Mouse (Mus musculus) forebrain, embryonic 15.5 days (tissue): ENCODE measurements around the gene Cpm. TPM values are rescaled to one million over a fixed set of nuclear protein-coding genes. Genes with fewer than 3 reads are reported as not detected.

Source experiments
- ATAC-seq: fragments of 200-750 bp; cut with Nextera tagmentation; replicated peaks from 2 replicates; pipeline ENCODE4 v1.8.0; 2017; ENCODE audit warnings: mild to moderate bottlenecking, moderate TSS enrichment, moderate library complexity
- H3K27ac ChIP-seq: fragments of 300-500 bp; sonication (generic); replicated peaks from 2 replicates; pipeline ENCODE4 v1.5.1; 2015; ENCODE audit warnings: mild to moderate bottlenecking, inconsistent platforms
- H3K27me3 ChIP-seq: fragments of 300-500 bp; sonication (generic); 2 replicates; pipeline ENCODE4 v1.6.1; 2015; ENCODE audit warnings: inconsistent platforms
- H3K36me3 ChIP-seq: fragments of 300-500 bp; sonication (generic); 2 replicates; pipeline ENCODE4 v1.6.1; 2015; ENCODE audit warnings: mild to moderate bottlenecking, inconsistent platforms
- H3K4me1 ChIP-seq: fragments of 300-500 bp; sonication (generic); 2 replicates; pipeline ENCODE4 v1.6.1; 2015; ENCODE audit warnings: inconsistent platforms
- H3K4me2 ChIP-seq: fragments of 300-500 bp; sonication (generic); replicated peaks from 2 replicates; pipeline ENCODE4 v1.6.1; 2015; ENCODE audit warnings: mild to moderate bottlenecking, inconsistent platforms
- H3K4me3 ChIP-seq: fragments of 300-500 bp; sonication (generic); 2 replicates; pipeline ENCODE4 v1.5.1; 2015; ENCODE audit warnings: mild to moderate bottlenecking, inconsistent platforms
- H3K9ac ChIP-seq: fragments of 300-500 bp; sonication (generic); replicated peaks from 2 replicates; pipeline ENCODE4 v1.6.1; 2015; ENCODE audit warnings: mild to moderate bottlenecking, inconsistent platforms
- H3K9me3 ChIP-seq: fragments of 300-500 bp; sonication (generic); 2 replicates; pipeline ENCODE4 v1.6.1; 2016; ENCODE audit warnings: inconsistent platforms
- WGBS: fragments of 180-500 bp; shearing (Covaris S2); methylation state at CpG from one replicate; pipeline ENCODE4 v1.1.7; 2015; ENCODE audit warnings: mixed read lengths; 5-methylcytosine and 5-hydroxymethylcytosine counted together
- polyA plus RNA-seq: library from polyadenylated mRNA; unstranded; fragments of >200 nt; fragmentation: Nextera tagmentation; extraction: Ambion mirVana; gene quantifications from 2 replicates; pipeline ENCODE4 v1.2.1, GENCODE M21; 2015

The Cpm gene
- polyA plus RNA-seq, 1 experiment from 2014 or later: 4.0 TPM

- H3K4me3 ChIP-seq: no peak overlapping the region
- ATAC-seq: no peak
- no peaks in the 10 kb centered on the region for H3K9me3 ChIP-seq
- H3K36me3 ChIP-seq: peaks cover 69% of the 10 kb centered on the region
- H3K4me1 ChIP-seq: no peaks in the 10 kb centered on the region
- WGBS: 97% methylated on average over 3 of the region's 3 CpGs
- no peak overlapping the region for H3K9ac ChIP-seq
- no peak overlapping the region for H3K27ac ChIP-seq
- no peaks in the 10 kb centered on the region for H3K27me3 ChIP-seq
- H3K4me2 ChIP-seq: no peak overlapping the region
These were observed 61.5 kb downstream of the Cpm start for GRCm38 (mm10) chr10:117690770-117691296.

GRCm38 (mm10) chr10:117691389-117691968 lies 62.2 kb downstream of the Cpm start:
- H3K4me2 ChIP-seq: no peak overlapping the region
- ATAC-seq: no peak
- H3K27ac ChIP-seq: no peak overlapping the region
- peaks cover 75% of the 10 kb centered on the region for H3K36me3 ChIP-seq
- 98% methylated on average over 10 of the region's 10 CpGs for WGBS
- no peaks in the 10 kb centered on the region for H3K4me1 ChIP-seq
- H3K9ac ChIP-seq: no peak overlapping the region
- no peak overlapping the region for H3K4me3 ChIP-seq
- no peaks in the 10 kb centered on the region for H3K27me3 ChIP-seq
- H3K9me3 ChIP-seq: no peaks in the 10 kb centered on the region

DNA sequence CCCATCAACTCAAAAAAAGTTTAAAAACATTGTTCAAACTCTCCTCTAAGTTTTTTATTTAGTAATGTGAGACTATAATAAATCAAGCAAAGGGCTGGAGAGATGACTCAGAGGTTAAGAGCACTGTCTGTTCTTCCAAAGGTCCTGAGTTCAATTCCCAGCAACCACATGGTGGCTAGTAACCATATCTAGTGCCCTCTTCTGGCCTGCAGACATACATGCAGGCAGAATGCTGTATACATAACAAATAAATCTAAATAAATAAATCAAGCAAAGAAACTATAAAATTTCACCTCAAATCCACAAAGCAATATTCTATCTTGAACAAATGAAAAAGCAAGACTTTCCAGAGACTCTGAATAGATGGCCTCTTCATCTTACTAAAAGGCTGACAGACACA lies 62.9 kb downstream of the Cpm start:
- H3K4me2 ChIP-seq: no peak overlapping the region
- H3K4me1 ChIP-seq: no peaks in the 10 kb centered on the region
- H3K9me3 ChIP-seq: no peaks in the 10 kb centered on the region
- no peaks in the 10 kb centered on the region for H3K27me3 ChIP-seq
- peaks cover 82% of the 10 kb centered on the region for H3K36me3 ChIP-seq
- no peak for ATAC-seq
- no peak overlapping the region for H3K4me3 ChIP-seq
- H3K27ac ChIP-seq: no peak overlapping the region
- H3K9ac ChIP-seq: no peak overlapping the region

- H3K27ac ChIP-seq: no peak overlapping the region
- no peaks in the 10 kb centered on the region for H3K27me3 ChIP-seq
- 96% methylated on average over 5 of the region's 5 CpGs for WGBS
- H3K9me3 ChIP-seq: no peaks in the 10 kb centered on the region
- no peak for ATAC-seq
- H3K4me1 ChIP-seq: no peaks in the 10 kb centered on the region
- H3K4me3 ChIP-seq: no peak overlapping the region
- no peak overlapping the region for H3K9ac ChIP-seq
- peaks cover 90% of the 10 kb centered on the region for H3K36me3 ChIP-seq
- H3K4me2 ChIP-seq: no peak overlapping the region
These were observed 63.7 kb downstream of the Cpm start for GRCm38 (mm10) chr10:117692953-117693352.

DNA sequence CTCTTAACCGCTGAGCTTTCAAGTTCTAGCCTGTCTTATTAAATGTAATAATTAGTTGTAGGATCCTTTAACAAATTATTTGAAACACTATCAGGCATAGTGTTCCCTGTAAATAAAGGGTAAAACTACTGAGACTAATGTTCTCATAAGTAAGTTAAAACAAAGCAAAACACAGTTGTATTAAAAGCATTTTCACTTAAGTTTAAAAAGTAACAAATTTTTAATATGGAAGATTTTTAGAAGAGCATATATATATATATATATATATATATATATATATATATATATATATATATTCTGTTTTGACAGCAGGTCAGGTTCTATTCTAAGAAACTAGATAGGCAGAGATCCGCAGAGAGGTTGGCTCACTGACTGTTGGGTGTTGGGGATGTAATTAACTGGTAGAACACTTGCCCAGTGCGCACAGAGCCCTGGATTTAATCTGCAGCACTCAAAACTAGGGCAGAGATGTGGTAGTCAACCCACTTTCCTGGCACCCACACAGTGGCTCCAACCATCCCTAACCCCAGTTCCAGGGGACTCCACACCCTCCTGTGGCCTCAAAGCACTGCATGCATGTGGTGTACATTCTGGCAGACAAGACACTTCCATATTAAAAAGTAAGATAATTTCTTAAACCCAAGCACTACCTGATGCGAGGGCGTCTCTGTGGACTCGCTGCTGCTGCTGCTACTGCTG lies 65.1 kb downstream of the Cpm start:
- Histone ChIP-seq H3K27me3 (no peaks in the 10 kb centered on the region), H3K4me2 (no peak overlapping the region), H3K9me3 (no peaks in the 10 kb centered on the region), H3K4me3 (no peak overlapping the region), H3K4me1 (no peaks in the 10 kb centered on the region), H3K27ac (no peak overlapping the region), H3K9ac (no peak overlapping the region), H3K36me3 (peaks cover 91% of the 10 kb centered on the region)
- no peak for ATAC-seq
- 94% methylated on average over 6 of the region's 6 CpGs for WGBS

DNA sequence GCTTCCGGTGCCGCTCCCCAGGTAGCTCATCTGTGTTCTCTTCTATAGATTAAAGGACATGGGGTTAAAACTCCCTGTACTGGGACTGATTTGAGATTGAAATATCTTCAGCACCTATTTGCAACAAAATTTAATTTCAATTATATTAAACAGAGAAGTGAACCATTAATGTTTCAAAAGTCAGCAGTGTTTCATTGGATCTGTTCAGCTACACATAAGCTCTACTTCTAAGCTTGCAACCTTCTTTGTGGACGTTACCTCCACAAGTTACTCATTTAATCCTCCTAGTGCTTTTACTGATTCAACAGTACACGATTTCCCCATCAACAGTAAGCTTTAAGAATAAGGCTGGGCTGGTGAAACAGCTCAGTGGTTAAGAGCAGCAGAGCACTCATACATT lies 65.7 kb downstream of the Cpm start:
- H3K9me3 ChIP-seq: no peaks in the 10 kb centered on the region
- H3K27ac ChIP-seq: no peak overlapping the region
- H3K36me3 ChIP-seq: peaks cover 93% of the 10 kb centered on the region
- no peak for ATAC-seq
- H3K4me1 ChIP-seq: no peaks in the 10 kb centered on the region
- no peak overlapping the region for H3K4me2 ChIP-seq
- 95% methylated on average over 4 of the region's 4 CpGs for WGBS
- H3K27me3 ChIP-seq: no peaks in the 10 kb centered on the region
- no peak overlapping the region for H3K4me3 ChIP-seq
- no peak overlapping the region for H3K9ac ChIP-seq

- Histone ChIP-seq H3K27me3 (no peaks in the 10 kb centered on the region), H3K27ac (no peak overlapping the region), H3K4me3 (no peak overlapping the region), H3K9me3 (no peaks in the 10 kb centered on the region), H3K36me3 (peaks cover 93% of the 10 kb centered on the region), H3K9ac (no peak overlapping the region), H3K4me2 (no peak overlapping the region), H3K4me1 (no peaks in the 10 kb centered on the region)
- no peak for ATAC-seq
- 97% methylated on average over 4 of the region's 4 CpGs for WGBS
These were observed 66.3 kb downstream of the Cpm start for GRCm38 (mm10) chr10:117695605-117696004.

DNA sequence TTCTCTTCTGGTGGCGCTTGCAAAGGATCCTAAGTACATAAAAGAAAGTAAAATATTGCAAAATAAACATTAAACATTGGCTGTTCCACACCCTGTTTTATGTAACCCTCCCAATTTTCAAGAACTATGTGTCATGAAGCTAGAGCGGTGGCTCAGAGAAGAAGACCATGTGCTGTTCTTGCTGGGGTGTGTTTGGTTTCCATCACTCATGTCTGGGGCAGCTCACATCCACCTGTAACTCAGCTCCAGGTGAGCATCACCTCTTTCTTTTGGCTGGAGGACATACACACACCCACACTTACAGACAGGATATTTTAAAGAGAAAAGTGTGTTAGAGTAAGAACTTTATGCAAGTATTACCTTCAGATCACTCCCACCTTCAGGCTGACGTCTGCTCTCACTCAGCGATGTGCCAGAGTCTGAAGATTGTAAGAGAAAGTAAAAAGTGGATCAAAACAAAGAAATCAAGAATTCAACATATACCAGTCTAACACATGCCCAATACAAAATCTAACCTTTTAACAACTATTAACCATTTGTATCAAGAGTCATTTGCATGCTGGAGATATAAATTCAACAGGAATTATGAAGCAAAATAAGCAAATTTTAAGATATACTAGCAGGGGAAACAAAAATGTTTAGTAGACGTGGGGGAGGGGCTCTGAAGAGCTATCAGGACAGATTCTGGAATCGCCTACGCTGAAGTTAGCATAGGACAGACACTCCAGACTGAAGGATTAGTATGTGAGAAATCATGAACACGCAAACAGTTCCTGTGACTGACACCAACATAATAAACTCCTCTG lies 66.9 kb downstream of the Cpm start:
- Histone ChIP-seq H3K27ac (no peak overlapping the region), H3K27me3 (no peaks in the 10 kb centered on the region), H3K4me3 (no peak overlapping the region), H3K9ac (no peak overlapping the region), H3K36me3 (peaks cover 93% of the 10 kb centered on the region), H3K9me3 (no peaks in the 10 kb centered on the region), H3K4me1 (no peaks in the 10 kb centered on the region), H3K4me2 (no peak overlapping the region)
- 91% methylated on average over 8 of the region's 8 CpGs for WGBS
- ATAC-seq: no peak

- no peak for ATAC-seq
These were observed 67.7 kb downstream of the Cpm start for GRCm38 (mm10) chr10:117696827-117697560.

DNA sequence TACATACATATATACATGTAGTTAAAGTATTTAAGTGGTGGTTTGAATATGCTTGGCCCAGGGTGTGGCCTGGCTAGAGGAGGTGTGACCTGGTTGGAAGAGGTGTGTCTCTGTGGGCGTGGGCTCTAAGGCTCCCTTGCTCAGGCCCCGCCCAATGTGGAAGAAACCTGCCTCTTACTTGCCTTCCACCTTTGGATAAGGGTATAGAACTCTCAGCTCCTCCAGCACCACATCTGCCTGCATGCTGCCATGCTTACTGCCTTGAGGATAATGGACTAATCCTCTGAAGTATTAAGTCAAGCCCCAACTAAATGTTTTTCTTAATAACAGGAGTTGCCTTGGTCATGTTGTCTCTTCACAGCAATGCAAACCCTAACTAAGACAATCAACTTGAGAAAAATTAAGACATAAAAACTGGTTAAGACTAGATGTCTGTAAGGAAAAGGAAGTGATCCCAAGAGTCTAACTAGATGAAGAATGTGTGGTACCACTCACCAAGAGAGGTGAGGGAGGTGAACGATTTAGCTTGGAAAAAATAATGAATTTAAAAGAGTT lies 68.3 kb downstream of the Cpm start:
- no peaks in the 10 kb centered on the region for H3K4me1 ChIP-seq
- no peak overlapping the region for H3K27ac ChIP-seq
- H3K27me3 ChIP-seq: no peaks in the 10 kb centered on the region
- H3K4me2 ChIP-seq: no peak overlapping the region
- no peak overlapping the region for H3K9ac ChIP-seq
- H3K9me3 ChIP-seq: no peaks in the 10 kb centered on the region
- no peak overlapping the region for H3K4me3 ChIP-seq
- 92% methylated on average over 3 of the region's 3 CpGs for WGBS
- ATAC-seq: no peak
- peaks cover 90% of the 10 kb centered on the region for H3K36me3 ChIP-seq

More at GRCm38 (mm10) chr10:117696827-117697560, 67.7 kb downstream of the Cpm start:
- Histone ChIP-seq H3K9me3 (no peaks in the 10 kb centered on the region), H3K36me3 (peaks cover 93% of the 10 kb centered on the region), H3K27ac (no peak overlapping the region), H3K4me2 (no peak overlapping the region), H3K4me1 (no peaks in the 10 kb centered on the region), H3K27me3 (no peaks in the 10 kb centered on the region), H3K4me3 (no peak overlapping the region), H3K9ac (no peak overlapping the region)
- WGBS: 92% methylated on average over 6 of the region's 6 CpGs

GRCm38 (mm10) chr10:117698313-117699138 lies 69.2 kb downstream of the Cpm start:
- Histone ChIP-seq H3K9ac (no peak overlapping the region), H3K4me3 (no peak overlapping the region), H3K4me1 (no peaks in the 10 kb centered on the region), H3K36me3 (peaks cover 94% of the 10 kb centered on the region), H3K4me2 (no peak overlapping the region), H3K27me3 (no peaks in the 10 kb centered on the region), H3K27ac (no peak overlapping the region), H3K9me3 (no peaks in the 10 kb centered on the region)
- no peak for ATAC-seq
- WGBS: 96% methylated on average over 10 of the region's 10 CpGs
